Mouse (Mus musculus): Measurements from ENCODE around the gene Zfp324. TPM values are rescaled to one million over a fixed set of nuclear protein-coding genes. Genes with fewer than 3 reads are reported as not detected.
"Not testable (repeated sequence)": the region's sequence is repeated elsewhere in the genome, so short reads cannot be mapped to it uniquely, and the experiment has no call there.

Gene Zfp324
- polyA plus RNA-seq (2011; ENCODE audit: insufficient read depth, insufficient read length, low replicate concordance, missing spikeins): 0.70 and 0.80 TPM in 2 replicates

DNA sequence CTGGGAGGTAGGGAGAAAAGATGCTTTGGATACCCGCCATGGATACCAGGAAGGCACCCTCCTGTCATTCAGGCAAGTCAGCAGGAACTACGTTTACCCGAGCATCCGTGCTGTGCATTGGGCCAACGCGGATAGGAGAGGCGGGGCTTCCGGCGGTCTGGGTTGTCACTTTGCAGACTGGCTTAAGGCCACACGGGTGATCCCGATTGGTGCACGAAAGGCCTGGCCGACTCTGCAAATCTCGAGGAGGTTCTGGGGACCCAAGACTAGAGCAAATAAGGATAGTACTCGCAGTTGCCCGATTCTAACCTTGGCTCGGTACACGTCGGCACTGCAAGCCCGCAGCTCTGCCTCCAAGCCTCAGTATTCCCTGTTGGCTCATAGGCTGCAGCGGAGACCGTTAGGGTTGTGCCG lies at the start of gene Zfp324:
Gene Zfp324, plus strand, starts transcription at position 161 of the 414 bp plus-strand sequence.
- Histone ChIP-seq H3K27ac (ENCODE audit: control insufficient read depth, insufficient read depth, low read depth, low read length, poor library complexity) (peak within 1 kb of the TSS; percentile 67), H3K4me1 (ENCODE audit: control insufficient read depth, insufficient read depth, low read length) (no peaks in the 10 kb centered on the region; the same call in 1 of the 2 replicates), H3K4me3 (replicated peaks; ENCODE audit: control insufficient read depth, low read depth, low read length) (peak within 1 kb of the TSS; percentile 82)
- under 1% methylated on average over 23 of the region's 23 CpGs for WGBS
- TF ChIP-seq POLR2A (IDR thresholded peaks at IDR 0.05; ENCODE audit: borderline replicate concordance, control insufficient read depth, low read depth, low read length): peak; percentile 75; the same call in 1 of the 2 replicates
- no peak for TF ChIP-seq CTCF (IDR thresholded peaks at IDR 0.05; ENCODE audit: control insufficient read depth, insufficient read depth, low read length)

- H3K4me3 ChIP-seq (replicated peaks; ENCODE audit: control insufficient read depth, low read depth, low read length); H3K27ac ChIP-seq (ENCODE audit: control insufficient read depth, insufficient read depth, low read depth, low read length, poor library complexity); H3K4me1 ChIP-seq (ENCODE audit: control insufficient read depth, insufficient read depth, low read length): not testable (repeated sequence)
- 75% methylated on average over 7 of the region's 8 CpGs for WGBS
Measured at GRCm38 (mm10) chr7:12920495-12920894, 45.1 kb upstream of the Zfp324 start.

DNA sequence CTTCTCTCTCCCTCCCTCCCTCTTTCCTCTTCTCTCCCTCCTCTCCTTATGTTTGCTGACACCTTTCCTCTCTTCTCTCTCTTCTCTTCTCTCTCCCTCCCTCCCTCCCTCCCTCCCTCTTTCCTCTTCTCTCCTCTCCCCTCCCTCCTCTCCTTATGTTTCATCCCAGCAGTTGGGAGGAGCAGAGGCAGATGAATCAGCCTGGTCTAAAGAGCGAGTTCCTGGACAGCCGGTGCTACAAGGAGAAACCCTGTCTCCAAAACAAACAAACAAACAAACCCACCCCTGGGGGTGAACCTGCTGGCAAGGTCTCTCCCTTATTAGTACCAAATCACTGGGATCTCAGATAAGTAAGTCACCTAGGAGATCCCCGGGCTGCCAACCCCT lies 44.3 kb upstream of the Zfp324 start:
- TF ChIP-seq POLR2A (IDR thresholded peaks at IDR 0.05; ENCODE audit: borderline replicate concordance, control insufficient read depth, low read depth, low read length) (no peak), CTCF (IDR thresholded peaks at IDR 0.05; ENCODE audit: control insufficient read depth, insufficient read depth, low read length) (no peak)
- no peaks in the 10 kb centered on the region; the same call in 1 of the 2 replicates for H3K4me1 ChIP-seq (ENCODE audit: control insufficient read depth, insufficient read depth, low read length)
- H3K4me3 ChIP-seq (replicated peaks; ENCODE audit: control insufficient read depth, low read depth, low read length): peak overlapping the region; percentile 79
- H3K27ac ChIP-seq (ENCODE audit: control insufficient read depth, insufficient read depth, low read depth, low read length, poor library complexity): peak overlapping the region; percentile 85
- 0% methylated on average over 3 of the region's 3 CpGs for WGBS

DNA sequence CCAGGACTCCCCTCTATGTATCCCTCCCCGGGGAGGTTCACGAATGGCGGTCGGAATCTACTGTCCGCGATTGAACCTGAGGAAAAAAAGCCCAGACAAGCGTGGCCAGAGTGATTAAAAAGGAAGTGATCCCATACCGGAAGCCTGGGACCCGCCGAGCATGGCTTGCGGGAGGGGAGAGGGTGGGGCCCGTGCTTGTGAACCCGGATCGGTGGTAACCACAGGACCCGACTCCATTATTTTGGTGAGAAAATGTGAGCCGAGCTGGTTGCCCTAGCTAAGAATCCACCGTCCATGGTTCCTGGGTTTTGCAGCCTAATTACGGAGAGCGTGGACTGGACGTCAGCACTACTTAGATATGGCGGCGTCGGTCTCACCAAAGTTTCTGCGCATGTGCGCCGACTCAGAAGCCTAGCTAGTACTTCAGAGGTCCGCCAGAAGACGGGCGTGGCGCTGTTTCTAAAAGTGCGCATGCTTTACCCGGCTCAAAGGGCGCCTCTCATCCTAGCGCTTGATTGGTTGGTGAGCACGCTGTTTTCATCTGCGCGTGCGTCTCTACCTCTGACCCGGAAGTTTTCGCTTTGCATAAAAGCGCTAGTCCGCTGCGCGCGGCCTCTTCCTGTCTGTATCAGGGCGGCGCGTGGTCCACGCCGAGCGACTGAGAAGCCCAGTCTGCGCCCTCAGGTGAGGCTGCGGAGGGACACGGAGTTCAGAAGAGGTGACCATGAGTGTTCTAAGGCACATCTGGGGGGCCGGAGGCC lies 43.8 kb upstream of the Zfp324 start, which contains the start of gene Rps5:
Gene Rps5, plus strand, starts transcription at position 586 of the 761 bp plus-strand sequence.
- Histone ChIP-seq H3K4me1 (ENCODE audit: control insufficient read depth, insufficient read depth, low read length) (no peaks in the 10 kb centered on the region; the same call in 1 of the 2 replicates), H3K4me3 (replicated peaks; ENCODE audit: control insufficient read depth, low read depth, low read length) (peak within 1 kb of the TSS; percentile 95), H3K27ac (ENCODE audit: control insufficient read depth, insufficient read depth, low read depth, low read length, poor library complexity) (peak within 1 kb of the TSS; percentile 85)
- WGBS: under 1% methylated on average over 55 of the region's 55 CpGs
- TF ChIP-seq POLR2A (IDR thresholded peaks at IDR 0.05; ENCODE audit: borderline replicate concordance, control insufficient read depth, low read depth, low read length): peak; percentile 84
- TF ChIP-seq CTCF (IDR thresholded peaks at IDR 0.05; ENCODE audit: control insufficient read depth, insufficient read depth, low read length): peak; percentile 82

DNA sequence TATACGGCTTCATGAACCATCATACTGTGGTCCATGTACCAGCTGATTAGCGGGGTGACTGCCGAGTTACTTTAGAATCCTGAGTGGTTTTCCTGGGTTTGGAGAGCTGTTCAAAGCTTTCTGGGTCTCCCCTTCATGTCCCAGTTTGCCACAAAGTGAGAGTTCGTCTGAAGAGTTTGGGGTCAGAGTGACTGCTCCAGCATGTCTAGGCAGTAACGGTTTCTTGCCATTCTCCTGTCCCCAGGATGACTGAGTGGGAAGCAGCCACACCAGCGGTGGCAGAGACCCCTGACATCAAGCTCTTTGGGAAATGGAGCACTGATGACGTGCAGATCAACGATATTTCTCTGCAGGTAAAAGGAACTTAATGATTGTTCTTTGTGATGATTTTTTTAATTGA lies 42.9 kb upstream of the Zfp324 start:
- Histone ChIP-seq H3K4me1 (ENCODE audit: control insufficient read depth, insufficient read depth, low read length) (no peaks in the 10 kb centered on the region; the same call in 1 of the 2 replicates), H3K4me3 (replicated peaks; ENCODE audit: control insufficient read depth, low read depth, low read length) (peak overlapping the region; percentile 95), H3K27ac (ENCODE audit: control insufficient read depth, insufficient read depth, low read depth, low read length, poor library complexity) (no peak overlapping the region)
- TF ChIP-seq CTCF (IDR thresholded peaks at IDR 0.05; ENCODE audit: control insufficient read depth, insufficient read depth, low read length) (no peak), POLR2A (IDR thresholded peaks at IDR 0.05; ENCODE audit: borderline replicate concordance, control insufficient read depth, low read depth, low read length) (no peak)
- WGBS: under 1% methylated on average over 8 of the region's 8 CpGs

DNA sequence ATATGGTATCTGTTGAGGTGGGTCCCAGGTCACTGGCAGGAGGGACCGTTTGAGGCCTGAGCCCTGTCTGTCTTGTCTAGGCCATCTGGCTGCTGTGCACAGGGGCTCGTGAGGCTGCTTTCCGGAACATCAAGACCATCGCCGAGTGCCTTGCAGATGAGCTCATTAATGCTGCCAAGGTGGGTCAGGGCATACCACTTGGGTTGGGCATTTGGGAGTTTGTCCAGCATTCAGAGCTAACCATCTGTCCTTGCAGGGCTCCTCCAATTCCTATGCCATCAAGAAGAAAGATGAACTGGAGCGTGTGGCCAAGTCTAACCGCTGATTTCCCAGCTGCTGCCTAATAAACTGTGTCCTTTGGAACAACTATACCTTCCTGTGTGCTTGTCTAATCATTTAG lies 39.3 kb upstream of the Zfp324 start:
- Histone ChIP-seq H3K4me1 (ENCODE audit: control insufficient read depth, insufficient read depth, low read length) (no peaks in the 10 kb centered on the region; the same call in 1 of the 2 replicates), H3K27ac (ENCODE audit: control insufficient read depth, insufficient read depth, low read depth, low read length, poor library complexity) (no peak overlapping the region), H3K4me3 (replicated peaks; ENCODE audit: control insufficient read depth, low read depth, low read length) (no peak overlapping the region)
- TF ChIP-seq POLR2A (IDR thresholded peaks at IDR 0.05; ENCODE audit: borderline replicate concordance, control insufficient read depth, low read depth, low read length): no peak
- no peak for TF ChIP-seq CTCF (IDR thresholded peaks at IDR 0.05; ENCODE audit: control insufficient read depth, insufficient read depth, low read length)
- WGBS: 86% methylated on average over 7 of the region's 7 CpGs

DNA sequence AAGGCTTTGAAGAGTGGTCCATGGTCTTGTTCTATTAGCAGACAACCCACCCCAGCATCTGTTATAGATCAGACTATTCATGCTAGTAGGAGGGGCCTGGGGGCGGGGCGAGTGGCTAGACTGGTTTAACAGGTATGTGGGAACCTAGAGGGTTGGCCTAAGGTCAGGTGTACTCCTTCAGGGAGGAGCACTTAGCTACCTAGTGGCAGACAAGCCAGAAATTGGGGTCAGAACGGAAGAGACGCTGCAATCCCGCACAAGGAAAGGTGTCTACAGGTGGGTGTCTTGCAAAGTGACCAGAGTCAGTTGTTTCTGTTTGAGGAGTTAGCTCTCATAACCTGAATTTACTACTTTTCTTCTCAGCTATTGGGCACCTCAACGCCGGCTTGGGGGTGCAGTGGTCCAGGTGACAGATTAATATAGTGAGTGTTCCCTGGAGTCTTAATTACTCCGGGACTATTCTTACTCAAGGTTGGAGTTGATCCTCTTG lies 38.4 kb upstream of the Zfp324 start, which contains the start of gene Rnf225:
Gene Rnf225, plus strand, starts transcription at position 226 of the 490 bp plus-strand sequence.
- WGBS: 72% methylated on average over 8 of the region's 8 CpGs
- Histone ChIP-seq H3K4me3 (replicated peaks; ENCODE audit: control insufficient read depth, low read depth, low read length) (no peak within 1 kb of the TSS), H3K27ac (ENCODE audit: control insufficient read depth, insufficient read depth, low read depth, low read length, poor library complexity) (no peak within 1 kb of the TSS), H3K4me1 (ENCODE audit: control insufficient read depth, insufficient read depth, low read length) (no peaks in the 10 kb centered on the region; the same call in 1 of the 2 replicates)
- no peak for TF ChIP-seq POLR2A (IDR thresholded peaks at IDR 0.05; ENCODE audit: borderline replicate concordance, control insufficient read depth, low read depth, low read length)
- TF ChIP-seq CTCF (IDR thresholded peaks at IDR 0.05; ENCODE audit: control insufficient read depth, insufficient read depth, low read length): no peak

- no peak overlapping the region for H3K4me3 ChIP-seq (replicated peaks; ENCODE audit: control insufficient read depth, low read depth, low read length)
- H3K4me1 ChIP-seq (ENCODE audit: control insufficient read depth, insufficient read depth, low read length): no peaks in the 10 kb centered on the region
- 8% methylated on average over 65 of the region's 65 CpGs for WGBS
- TF ChIP-seq CTCF (IDR thresholded peaks at IDR 0.05; ENCODE audit: control insufficient read depth, insufficient read depth, low read length) (no peak), POLR2A (IDR thresholded peaks at IDR 0.05; ENCODE audit: borderline replicate concordance, control insufficient read depth, low read depth, low read length) (no peak)
- H3K27ac ChIP-seq (ENCODE audit: control insufficient read depth, insufficient read depth, low read depth, low read length, poor library complexity): no peak overlapping the region
Measured at GRCm38 (mm10) chr7:12927693-12928589, 37.7 kb upstream of the Zfp324 start.
